Mouse (Mus musculus) liver, adult (tissue): ENCODE results near the gene Hs6st1.

ENCODE experiments used
- GATA4 ChIP-seq: IDR thresholded peaks from 2 replicates; pipeline ENCODE4 v1.6.1; 2014; ENCODE audit warnings: mild to moderate bottlenecking, low read length; ENCODE audit not compliant: insufficient replicate concordance

Gene Hs6st1

DNA sequence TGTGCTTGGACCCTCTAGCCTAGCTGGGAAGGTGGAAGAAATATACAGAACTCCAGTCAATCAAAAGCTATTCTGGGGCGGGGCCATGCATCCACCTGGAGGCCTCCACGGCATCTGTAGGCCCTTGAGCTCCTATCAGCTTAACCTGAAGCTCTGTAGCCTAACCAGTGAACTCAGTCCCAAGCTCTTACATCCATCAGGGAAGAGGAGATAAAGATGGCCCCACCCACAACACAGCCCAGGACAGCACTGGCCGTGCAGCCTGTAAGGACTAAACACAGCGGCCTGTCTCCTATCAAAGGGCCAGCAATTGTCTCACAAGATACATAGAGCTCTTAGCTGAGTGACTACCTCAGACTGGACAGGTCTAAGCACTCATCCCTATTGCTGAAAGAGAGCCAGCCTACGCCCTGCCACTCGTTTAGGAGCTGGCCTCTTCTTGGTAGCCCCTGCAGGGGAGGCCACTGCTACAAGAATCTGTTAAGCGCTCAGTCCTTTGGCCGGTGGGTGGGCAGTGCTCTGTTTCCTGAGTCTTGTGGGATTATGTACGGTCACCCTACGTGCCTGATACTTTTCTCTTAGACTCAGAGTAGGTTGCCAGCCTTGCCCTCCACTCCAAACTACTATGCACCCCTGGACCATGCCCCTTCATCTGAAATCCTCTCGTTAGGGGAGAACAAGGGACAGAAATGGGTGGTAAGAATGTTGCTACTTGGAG, 6.0 kb upstream of the Hs6st1 start:
- no peak for TF ChIP-seq GATA4

DNA sequence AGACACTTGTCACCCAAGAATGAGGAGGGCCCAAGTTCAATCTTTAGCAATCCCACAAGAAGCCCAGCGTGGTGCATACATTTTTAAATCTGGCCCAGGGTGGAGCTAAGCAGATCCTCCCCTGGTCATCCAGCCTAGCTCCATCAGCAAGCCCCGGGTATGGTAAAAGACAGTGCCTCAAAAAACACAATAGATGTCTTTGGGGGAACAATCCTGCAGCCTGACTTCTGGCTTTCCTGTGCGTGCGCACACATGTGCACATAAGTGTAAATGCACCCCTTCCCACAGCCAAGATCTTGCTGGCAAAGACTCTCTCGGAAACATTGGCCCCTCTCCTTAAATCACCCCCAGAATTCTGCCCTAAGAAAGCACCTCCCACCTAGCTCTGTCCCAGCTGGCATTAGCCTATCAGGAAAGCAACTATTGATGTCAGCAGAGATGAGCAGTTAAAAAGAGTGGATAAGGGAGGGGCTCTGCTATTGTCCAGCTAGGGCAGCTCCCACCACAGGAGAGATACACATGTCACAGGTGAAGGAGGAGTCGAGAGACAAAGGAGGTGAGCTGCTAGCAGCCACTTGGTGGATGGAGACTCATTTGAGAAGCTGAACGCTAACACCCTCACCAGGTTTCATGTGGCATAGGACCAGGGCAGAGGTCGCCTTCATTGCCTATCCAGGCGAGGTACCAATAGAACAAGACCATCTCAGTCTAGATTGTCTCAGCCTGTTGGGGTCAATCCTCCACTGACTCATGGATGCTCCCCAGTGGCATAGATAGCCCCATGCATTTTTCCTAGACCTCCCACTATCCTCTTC, 5.2 kb upstream of the Hs6st1 start:
- TF ChIP-seq GATA4, result no peak

DNA sequence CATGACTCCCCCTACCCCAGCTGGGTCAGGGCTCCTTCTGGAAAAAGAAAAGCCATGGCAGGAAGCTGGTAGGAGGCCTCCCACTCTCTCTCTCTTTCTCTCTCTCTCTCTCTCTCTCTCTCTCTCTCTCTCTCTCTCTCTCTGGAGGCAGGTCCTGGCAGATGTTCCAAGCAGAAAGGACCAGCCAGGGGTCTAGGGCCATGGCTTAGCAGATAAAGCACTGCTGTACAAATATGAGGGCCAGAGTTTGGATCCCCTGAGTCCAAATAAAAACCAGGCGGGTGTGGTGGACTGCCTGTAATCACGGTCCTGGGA, 4.6 kb upstream of the Hs6st1 start:
- TF ChIP-seq GATA4, result no peak

DNA sequence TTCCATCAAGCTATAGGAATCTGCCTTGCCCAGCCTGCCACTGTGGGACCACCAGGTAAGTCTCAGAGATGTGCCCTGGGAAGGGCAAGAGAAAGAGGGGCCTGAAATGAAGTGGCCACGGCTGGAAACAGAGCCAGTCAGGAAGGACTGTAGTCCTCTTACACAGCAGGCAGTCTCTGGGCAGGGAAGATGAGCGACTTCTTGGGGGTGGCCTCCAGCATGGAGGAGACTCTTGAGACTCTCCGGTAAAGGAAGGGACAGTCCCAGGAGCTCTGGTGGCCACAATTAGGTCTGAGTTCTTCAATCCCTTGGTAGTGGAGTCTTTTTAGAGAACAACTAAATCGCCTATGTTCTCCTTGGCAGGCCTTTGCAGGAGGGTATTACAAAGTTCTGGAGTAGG, 4.0 kb upstream of the Hs6st1 start:
- TF ChIP-seq GATA4, result no peak

DNA sequence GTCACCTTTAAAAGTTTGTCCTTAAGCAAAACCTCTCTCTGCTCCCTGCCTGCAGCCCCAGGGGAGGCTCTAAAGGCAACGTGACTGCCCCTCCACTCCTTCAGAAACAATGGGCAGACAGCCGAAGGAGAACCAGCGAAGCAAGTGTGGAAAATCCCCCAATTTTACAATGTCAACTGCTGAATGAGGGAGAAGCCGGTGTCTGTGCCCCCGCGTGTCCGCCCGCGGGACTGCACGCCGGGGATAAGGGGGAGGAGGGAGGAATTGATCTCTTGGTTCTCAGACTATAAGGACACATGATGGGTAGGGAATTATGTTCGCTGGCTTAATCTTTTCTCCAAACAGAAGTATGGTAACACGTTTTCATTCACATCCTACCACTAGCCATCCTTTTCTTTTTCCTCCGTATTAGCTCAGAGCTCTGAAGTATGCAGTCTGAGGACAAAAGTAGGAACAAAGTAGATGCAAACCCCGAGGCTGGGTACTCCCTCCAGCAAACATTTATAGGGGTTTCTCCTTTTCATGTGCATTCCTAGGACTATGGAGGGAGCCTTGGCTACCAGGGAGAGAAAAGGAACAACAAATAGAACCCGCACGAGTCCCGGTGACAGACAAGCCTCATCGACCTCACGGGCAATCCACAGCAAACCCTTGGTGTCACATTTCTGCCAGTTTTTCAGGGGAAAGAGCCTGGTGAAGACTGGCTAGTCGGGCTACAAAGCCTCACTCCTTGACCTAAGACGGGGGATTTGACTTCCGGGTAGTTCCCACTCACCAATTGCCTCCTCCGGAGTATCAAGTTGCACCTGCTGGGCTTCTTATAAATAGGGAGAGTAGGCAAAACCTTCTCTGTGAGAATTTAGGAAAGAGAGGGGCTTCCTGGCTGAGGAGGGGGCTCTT, 3.1 kb upstream of the Hs6st1 start:
- TF ChIP-seq GATA4, result no peak

DNA sequence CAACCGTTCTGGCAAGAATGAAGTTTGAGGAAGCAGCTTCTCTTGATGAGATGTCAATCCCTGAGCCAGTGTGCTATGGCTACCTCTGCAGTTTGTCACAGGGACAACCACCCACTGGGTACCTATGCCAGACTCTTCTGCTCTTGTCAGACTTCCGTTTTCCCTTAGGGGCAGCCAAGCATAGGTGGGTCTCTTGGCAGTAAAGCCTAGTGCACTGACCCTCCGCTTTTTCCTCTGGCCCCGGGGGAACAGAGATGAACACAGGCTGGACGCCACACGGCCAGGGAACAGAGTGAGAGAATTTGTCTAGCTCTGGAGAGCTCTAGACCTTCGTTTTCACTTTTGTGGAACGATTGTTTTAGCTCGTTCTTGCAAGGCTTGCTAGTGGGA, 2.4 kb upstream of the Hs6st1 start:
- no peak for TF ChIP-seq GATA4

DNA sequence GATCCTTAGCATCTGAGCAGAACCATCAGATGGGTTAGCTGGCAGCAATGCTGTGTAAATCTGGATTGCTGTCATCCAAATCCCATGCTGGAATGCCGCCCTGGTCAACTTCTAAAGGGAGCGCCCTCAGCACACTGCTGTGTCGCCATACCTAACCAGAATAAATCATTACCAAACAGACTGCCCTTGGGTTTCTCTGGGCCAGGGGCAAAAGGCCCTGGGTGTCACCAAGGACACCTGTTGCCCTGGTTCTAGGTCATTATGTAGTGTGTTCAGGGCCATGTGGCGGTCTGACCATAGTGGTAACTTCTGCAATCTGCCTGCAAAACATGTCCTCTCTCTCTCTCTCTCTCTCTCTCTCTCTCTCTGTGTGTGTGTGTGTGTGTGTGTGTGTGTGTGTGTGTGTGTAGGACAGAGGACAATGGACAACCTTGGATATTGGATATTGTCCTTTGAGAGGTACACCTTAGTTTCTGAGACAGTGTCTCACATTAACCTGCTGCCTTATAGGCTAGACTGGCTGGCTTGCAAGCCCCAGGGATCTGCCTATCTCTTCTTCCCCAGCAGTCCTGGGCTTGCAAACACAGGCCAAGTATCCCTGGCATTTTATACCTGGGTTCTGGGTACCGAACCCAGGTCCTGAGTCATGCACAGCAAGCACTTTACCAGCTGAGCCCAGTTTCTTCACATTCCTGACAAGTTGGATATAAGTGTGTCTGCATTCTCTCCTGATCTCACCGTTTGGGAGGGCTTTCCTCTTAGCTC, 1.8 kb upstream of the Hs6st1 start:
- TF ChIP-seq GATA4, result peak; percentile 15; the same call in 1 of the 2 replicates

DNA sequence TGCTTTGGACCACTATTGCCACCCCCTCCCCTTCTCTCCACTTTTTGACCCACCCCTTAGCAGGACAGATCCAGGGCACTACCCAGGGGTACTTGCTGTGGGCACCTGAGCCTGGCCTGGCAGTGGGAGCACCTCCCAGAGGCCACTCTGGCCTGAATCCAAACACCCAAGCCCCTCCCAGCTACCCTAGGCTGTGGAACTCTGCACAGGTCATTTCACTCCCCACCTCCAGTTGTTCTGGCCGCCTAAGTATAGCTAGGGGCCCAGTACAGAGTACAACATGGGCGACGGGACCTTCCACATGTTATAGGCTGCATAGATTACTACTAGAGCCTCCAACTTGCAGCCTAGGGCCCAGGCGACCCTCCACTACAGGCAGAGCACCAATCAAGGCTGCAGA, 999 bp upstream of the Hs6st1 start:
- TF ChIP-seq GATA4, result no peak

DNA sequence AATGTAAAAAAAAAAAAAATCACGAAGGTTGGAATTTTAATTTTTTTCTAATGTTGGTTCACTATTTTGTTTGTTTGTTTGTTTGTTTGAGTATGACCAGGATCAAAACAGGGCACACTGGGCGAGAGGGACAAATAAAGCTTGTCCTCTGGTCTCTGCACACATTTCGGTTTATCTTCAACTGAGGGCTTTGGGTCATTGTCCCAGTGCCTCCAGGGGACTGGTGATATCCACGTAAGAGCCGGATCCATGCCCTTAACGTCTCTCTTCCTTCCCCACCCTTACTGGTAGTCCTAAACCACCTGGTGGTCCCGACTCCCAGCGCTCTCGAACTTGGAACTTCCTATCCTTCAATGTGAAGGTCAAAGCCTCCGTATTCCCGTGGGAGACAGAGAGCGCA, 589 bp upstream of the Hs6st1 start:
- TF ChIP-seq GATA4, result peak; percentile 39; the same call in 1 of the 2 replicates

DNA sequence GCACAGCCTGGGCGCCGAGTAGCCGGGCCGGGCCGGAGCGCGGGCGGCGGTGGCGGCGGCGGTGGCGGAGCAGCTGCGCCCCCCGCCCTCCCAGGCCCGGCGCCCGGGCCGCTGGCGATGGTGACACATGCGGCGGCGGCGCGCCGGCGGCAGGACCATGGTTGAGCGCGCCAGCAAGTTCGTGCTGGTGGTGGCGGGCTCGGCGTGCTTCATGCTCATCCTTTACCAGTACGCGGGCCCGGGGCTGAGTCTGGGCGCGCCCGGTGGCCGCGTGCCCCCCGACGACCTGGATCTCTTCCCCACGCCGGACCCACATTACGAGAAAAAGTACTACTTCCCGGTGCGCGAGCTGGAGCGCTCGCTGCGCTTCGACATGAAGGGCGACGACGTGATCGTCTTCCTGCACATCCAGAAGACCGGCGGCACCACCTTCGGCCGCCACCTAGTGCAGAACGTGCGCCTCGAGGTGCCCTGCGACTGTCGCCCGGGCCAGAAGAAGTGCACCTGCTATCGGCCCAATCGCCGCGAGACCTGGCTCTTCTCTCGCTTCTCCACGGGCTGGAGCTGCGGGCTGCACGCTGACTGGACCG, 426 bp downstream of the Hs6st1 start:
- TF ChIP-seq GATA4, result no peak

DNA sequence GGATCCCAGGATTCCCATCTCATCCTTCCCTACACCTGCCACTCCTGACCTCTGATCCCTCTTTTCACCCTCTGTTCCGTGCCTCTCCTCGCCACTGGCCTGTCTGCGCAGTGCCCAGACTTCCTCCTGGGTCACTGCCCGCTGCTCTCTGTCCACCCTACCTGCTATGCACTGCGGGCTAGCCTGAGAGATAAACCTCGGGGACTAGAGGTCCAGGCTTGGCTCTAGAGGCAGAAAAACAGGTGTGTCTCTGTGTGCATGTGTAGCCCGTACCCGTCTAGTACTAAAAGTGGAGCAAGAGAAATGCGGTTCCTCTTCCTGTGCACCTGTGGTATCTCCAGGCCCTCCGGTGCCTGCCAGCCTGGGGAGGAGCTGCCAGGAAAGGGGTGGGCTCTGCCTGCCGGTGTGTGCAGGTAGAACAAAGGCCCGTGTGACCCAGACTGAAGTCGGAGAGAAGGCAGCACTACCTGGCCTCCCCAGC, 1.1 kb downstream of the Hs6st1 start:
- TF ChIP-seq GATA4, result no peak

DNA sequence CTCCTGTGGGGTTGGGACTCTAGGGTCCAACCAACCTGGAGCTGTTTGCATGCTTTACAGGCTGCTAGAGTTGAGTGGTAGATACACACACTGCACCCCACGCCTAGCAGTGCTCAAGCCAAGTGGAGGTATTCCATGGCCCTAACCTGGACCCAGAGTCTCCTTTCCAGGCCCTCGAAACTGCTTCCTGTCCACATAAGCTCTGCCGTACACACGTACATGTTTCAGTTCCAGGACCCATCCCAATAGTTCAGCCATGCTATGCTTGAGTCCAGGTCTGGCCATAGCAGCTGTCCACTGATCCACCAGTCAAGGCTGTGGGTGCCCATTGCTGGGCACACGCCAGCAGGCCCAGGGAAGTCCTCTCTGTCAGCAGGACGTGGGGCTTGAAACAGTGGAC, 2.0 kb downstream of the Hs6st1 start:
- TF ChIP-seq GATA4, result no peak

DNA sequence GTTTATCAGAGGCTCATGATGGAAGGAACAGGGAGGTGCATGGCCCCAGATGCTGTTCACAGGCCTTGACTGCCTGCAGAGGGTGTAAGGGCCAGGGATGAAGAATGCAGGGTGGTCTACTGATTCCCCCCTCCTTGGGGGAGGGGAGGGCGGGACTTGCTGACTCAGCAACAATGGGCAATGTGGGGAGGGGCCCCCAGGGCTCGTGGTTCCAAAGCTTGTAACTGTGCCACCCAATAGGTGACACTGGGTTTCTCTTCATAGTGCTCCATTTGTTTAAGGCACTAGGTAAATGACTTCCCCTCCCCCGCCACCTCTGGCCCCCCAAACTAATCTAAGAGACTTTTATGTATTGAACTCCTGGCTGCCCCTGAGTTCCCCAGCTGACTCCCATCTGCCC, 2.5 kb downstream of the Hs6st1 start:
- TF ChIP-seq GATA4, result no peak

DNA sequence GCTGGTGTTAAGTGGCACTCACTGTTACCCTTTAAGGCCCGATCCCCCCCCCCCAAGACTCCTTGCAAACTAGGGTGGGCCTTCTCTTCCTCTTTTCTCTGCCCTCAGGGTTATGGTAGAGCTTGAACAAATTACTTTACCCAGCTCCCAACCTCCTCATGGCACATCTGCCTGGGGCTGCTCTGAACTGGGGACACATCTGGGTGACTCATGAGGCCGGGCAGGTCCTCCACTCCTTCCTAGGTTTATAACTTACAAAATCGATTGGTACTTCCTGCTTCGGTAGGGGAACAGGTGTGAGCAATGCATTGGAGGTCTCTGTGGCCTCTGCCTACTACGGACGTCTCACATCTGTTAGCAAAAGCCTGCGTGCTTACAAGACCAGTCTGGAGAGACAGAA, 3.0 kb downstream of the Hs6st1 start:
- TF ChIP-seq GATA4, result no peak

DNA sequence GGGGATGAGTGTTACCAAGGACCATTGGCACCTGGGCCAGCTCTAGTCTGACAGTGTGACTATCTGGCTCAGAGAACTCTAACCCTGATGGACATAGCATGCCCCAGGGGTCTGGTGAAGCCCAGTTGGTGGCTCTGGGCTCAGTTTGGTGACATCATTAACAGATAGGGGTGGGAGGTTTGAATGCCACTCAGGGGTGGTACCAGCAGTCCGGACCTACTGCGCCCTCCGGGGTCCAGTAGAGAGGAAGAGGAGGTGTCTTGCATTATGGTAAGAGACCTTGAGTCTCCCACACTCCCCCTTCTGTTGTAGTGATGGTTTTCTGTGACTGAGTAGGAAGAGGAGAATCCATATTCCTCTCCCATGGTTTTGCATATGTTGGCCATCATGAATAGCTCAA, 3.4 kb downstream of the Hs6st1 start:
- TF ChIP-seq GATA4, result no peak
